Mouse (Mus musculus): Measurements from ENCODE around the gene Kti12.
A peak's percentile ranks its signal among the peaks of the same experiment; 100 is the strongest.

The Kti12 gene

GRCm38 (mm10) chr4:108847715-108848504, at the start of gene Kti12:
Kti12 (plus strand) TSS chr4:108847785.
- peak; percentile 86 for DNase-seq

GRCm38 (mm10) chr4:108798083-108798830, 49.3 kb upstream of the Kti12 start:
- DNase-seq: peak; percentile 35

- DNase-seq: no peak
Measured at GRCm38 (mm10) chr4:108803535-108803934, 44.0 kb upstream of the Kti12 start.

GRCm38 (mm10) chr4:108811142-108811541, 36.4 kb upstream of the Kti12 start:
- DNase-seq: no peak

GRCm38 (mm10) chr4:108811550-108811949, 36.0 kb upstream of the Kti12 start:
- DNase-seq: no peak

GRCm38 (mm10) chr4:108825677-108826076, 21.9 kb upstream of the Kti12 start:
- DNase-seq: no peak

GRCm38 (mm10) chr4:108826096-108826495, 21.5 kb upstream of the Kti12 start:
- no peak for DNase-seq

GRCm38 (mm10) chr4:108826643-108827042, 20.9 kb upstream of the Kti12 start:
- DNase-seq: no peak

- no peak for DNase-seq
Measured at GRCm38 (mm10) chr4:108830698-108831097, 16.9 kb upstream of the Kti12 start.

GRCm38 (mm10) chr4:108832916-108833827, 14.4 kb upstream of the Kti12 start, which contains the start of gene Btf3l4:
Btf3l4 (minus strand) TSS chr4:108833614.
- peak; percentile 92 for DNase-seq

- no peak for DNase-seq
Measured at GRCm38 (mm10) chr4:108833828-108834114, 13.8 kb upstream of the Kti12 start.

- peak; percentile 82 for DNase-seq
Measured at GRCm38 (mm10) chr4:108834115-108834970, 13.2 kb upstream of the Kti12 start, which contains the start of gene Txndc12. Txndc12 (plus strand) TSS chr4:108834601.

- DNase-seq: peak; percentile 17
Measured at GRCm38 (mm10) chr4:108834971-108835311, 12.6 kb upstream of the Kti12 start.

- DNase-seq: no peak
Measured at GRCm38 (mm10) chr4:108835496-108835895, 12.1 kb upstream of the Kti12 start.

- DNase-seq: peak; percentile 8
Measured at GRCm38 (mm10) chr4:108838031-108838430, 9.6 kb upstream of the Kti12 start.

GRCm38 (mm10) chr4:108841920-108842578, 5.5 kb upstream of the Kti12 start:
- DNase-seq: no peak

- DNase-seq: no peak
Measured at GRCm38 (mm10) chr4:108843336-108843735, 4.2 kb upstream of the Kti12 start.

- no peak for DNase-seq
Measured at GRCm38 (mm10) chr4:108845824-108846569, 1.6 kb upstream of the Kti12 start.

GRCm38 (mm10) chr4:108848505-108848848, 892 bp downstream of the Kti12 start, which contains the start of gene A730015C16Rik:
A730015C16Rik (minus strand) TSS chr4:108848619.
- no peak for DNase-seq

- no peak for DNase-seq
Measured at GRCm38 (mm10) chr4:108866806-108867205, 19.2 kb downstream of the Kti12 start.
